Mouse (Mus musculus) left cerebral cortex, postnatal 36 days (tissue): Measurements from ENCODE around the gene Kat14. TPM values are rescaled to one million over a fixed set of nuclear protein-coding genes. Genes with fewer than 3 reads are reported as not detected.

Experiments
- DNase-seq, 2 experiments: peaks; one replicate each; pipeline ENCODE4 v3.0.0; 2021 to 2022; ENCODE audit warnings: low spot score in 2 of 2, mixed read lengths in 1 of 2
- intact Hi-C: fragments of 180-260 bp; cut with DNase I; formaldehyde crosslinking; loops from one replicate; pipeline ENCODE4 v1.15.1; 2025
- total RNA-seq, 2 experiments: library from RNA; stranded (reverse); gene quantifications; 2 replicates each; pipeline ENCODE4 v1.2.3; 2021

Gene Kat14
- total RNA-seq, 2 experiments from 2014 or later, result 35.6 to 39.5 TPM

DNA sequence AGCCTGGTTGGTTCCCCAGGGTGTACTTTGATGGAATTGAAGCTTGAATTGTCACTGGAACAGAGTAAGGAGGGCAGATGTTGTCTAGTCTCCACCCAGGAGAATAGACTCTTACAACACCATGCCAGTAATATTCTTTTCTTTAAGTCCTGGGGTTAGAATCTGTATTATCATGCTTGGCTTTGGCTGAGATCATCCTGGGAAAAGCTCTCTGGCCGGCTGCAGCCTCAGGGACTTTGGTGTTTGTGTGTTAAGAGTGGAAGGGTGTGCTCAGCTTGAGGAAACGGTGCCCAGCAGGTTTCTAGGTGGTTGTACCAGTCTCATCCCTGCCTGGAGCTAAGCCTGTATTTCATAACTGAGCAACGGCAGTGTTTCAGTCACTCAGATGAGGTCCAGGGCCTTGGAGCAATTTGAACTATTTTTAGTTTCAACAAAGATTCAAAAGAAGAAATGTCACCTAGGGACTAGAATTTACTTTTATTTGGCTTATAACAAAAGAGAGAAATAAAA is 70.5 kb downstream of the Kat14 start:
- intact Hi-C loops, result no loop called here

DNA sequence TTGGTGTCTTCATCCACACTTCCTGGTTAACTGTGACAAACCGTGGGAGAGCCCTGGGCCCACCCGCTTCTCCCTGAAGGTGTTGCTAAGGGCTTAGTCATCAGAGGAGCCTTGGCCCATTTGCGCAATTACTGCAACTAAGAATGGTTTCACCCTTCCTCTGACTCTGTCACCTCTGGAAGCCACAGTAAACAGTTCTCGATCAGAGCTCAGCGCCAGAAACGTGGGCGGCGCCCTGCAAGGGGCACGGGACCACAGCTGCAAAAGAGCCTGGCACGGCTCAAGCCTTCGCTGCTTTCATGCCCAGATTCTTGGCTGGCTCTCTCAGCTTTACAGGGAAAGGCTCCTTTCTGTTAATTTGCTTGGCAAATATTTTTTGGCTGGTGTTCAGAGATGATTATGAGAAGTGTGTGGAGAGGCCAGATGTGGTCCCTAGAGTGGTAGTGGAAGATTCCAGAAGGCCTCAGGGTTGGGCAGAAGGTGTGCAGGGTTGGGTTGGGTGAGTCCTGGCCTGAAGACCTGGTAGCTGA is 72.7 kb downstream of the Kat14 start:
- DNase-seq, result peak; percentile 61 to 64
- intact Hi-C loops, result loop anchor here (5.0 kb wide), 1 partner anchor 149 kb away; no protein-coding TSS in a partner anchor

More for the DNA sequence above, 70.5 kb downstream of the Kat14 start:
- DNase-seq, result no peak

DNA sequence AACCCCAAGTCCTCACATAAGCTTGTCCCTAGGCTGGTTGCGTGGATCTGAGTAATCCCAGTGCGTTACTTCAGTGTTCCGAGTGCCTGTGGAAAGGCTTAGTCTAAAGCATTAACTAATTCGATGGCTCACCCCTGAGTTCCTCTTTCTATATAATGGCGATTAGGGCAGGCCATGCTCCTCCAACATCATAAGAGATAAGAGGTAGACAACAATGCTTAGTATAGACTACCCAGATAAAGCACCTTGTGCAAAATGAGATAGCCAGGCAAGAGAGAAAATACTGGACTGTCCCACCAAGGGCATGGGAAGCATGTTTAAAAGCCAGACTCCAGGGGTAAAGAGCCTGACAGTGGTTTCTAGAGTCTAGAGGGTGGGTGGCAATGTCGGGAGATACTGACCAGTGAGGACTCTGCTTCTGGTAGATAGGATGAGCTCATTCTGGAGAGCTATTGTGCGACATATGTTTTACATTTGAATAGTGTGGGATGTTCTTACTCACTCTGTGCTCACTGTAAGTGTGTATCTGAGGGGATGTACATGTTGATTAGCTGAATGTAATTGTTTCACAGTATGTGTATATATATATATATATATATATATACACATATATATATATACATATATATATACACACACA is 77.7 kb downstream of the Kat14 start:
- intact Hi-C loops, result no loop called here
- no peak for DNase-seq

DNA sequence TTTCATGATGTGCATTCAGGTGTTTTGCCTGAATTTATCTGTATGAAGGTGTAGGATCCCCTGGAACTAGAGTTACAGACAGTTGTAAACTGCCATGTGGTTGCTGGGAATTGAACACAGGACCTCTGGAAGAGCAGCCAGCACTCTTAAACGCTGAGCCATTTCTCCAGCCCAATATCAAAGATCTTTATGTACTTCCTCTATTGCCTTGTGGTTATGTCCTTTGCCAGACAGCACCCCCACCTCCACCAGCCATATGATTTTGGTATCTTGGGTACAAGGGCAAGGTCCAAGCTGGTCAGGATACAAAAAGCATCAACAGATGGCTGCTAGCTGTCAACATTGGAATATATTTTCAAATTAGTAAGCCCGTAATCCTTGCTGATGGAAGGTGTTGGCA is 81.6 kb downstream of the Kat14 start:
- DNase-seq, result no peak

DNA sequence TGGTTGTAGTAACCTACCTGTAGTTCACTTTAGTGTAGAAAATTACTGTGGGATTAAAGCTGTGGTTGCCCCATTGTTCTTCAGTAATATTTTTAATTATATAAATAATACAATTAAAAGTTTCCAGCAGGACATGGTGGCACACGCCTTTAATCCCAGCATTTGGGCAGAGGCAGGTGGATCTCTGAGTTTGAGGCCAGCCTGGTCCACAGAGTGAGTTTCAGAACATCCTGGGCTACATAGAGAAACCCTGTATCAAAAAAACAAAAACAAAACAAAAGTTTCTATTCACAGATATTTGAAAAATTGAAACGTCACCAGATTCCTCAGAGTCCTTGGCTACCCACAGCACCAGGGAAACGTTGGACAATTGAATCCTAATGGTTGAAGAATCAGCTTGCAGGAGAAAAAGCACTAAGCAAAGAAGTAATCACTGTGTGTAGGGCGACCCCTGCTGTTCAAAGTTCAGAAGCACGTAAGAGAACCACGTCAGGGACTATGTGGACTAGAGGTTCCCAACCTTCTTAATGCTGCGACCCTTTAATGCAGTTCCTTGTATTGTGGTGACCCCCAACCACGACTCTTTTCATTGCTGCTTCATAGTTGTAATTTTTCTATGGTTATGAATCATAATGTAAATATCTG is 83.7 kb downstream of the Kat14 start:
- peak; percentile 64 to 83 for DNase-seq
- intact Hi-C loops, result loop anchor here (5.0 to 10.0 kb wide), 4 partner anchors 178 to 1338 kb away; partner anchors contain the start of genes Bfsp1, Mgme1 and Snx5

More for the DNA sequence above, 81.6 kb downstream of the Kat14 start:
- intact Hi-C loops, result loop anchor here (5.0 to 10.0 kb wide), 4 partner anchors 176 to 1336 kb away; partner anchors contain the start of genes Bfsp1, Mgme1 and Snx5

Other genes with a start within 250 kb of the Kat14 start
- 1 to 10 TPM; 4.8 to 5.3 TPM for gene Mgme1, start 98.3 kb upstream of the Kat14 start, total RNA-seq
- 10 to 100 TPM; 68.7 to 78.9 TPM for gene Snx5, start 98.1 kb upstream of the Kat14 start, total RNA-seq
- gene Ovol2, start 36.8 kb upstream of the Kat14 start, total RNA-seq, result 10 to 100 TPM in 1 of 2 experiments, 1 to 10 TPM in 1; 6.9 to 10.8 TPM
- gene Pet117, start within 50 bp of the Kat14 start, total RNA-seq, result 1 to 10 TPM; 7.3 to 8.1 TPM
- 100 to 1,000 TPM; 150 to 152 TPM for gene Dzank1, start 158.4 kb downstream of the Kat14 start, total RNA-seq
- 10 to 100 TPM; 21.1 to 27.7 TPM for gene Polr3f, start 158.7 kb downstream of the Kat14 start, total RNA-seq
- gene Rbbp9, start 181.9 kb downstream of the Kat14 start, total RNA-seq, result 10 to 100 TPM; 29.2 to 30.0 TPM
- 10 to 100 TPM; 44.7 to 46.3 TPM for gene Sec23b, start 187.2 kb downstream of the Kat14 start, total RNA-seq
- gene Smim26, start 225.1 kb downstream of the Kat14 start, total RNA-seq, result 10 to 100 TPM; 45.1 to 54.0 TPM
- 10 to 100 TPM; 57.8 to 70.1 TPM for gene Dtd1, start 230.9 kb downstream of the Kat14 start, total RNA-seq